Mouse (Mus musculus) MEL (cell line): ENCODE results near the gene Dhrs3. TPM values are rescaled to one million over a fixed set of nuclear protein-coding genes. Genes with fewer than 3 reads are reported as not detected.

Experiments
- DNase-seq: peaks from one replicate; pipeline ENCODE4 v3.0.0; 2011; ENCODE audit warnings: low read depth, low spot score
- H3K27ac ChIP-seq: 2 replicates; pipeline ENCODE4 v1.5.1; 2012; ENCODE audit warnings: low read depth, mild to moderate bottlenecking, control low read depth, low read length, moderate library complexity; ENCODE audit not compliant: control insufficient read depth
- H3K27me3 ChIP-seq, 2 experiments: fragments of 150-350 bp in 1 of 2; sonication (generic) in 1 of 2; 2 replicates each; pipeline ENCODE4 v1.6.1; 2012; ENCODE audit warnings: low read length in 2 of 2, mild to moderate bottlenecking in 2 of 2, improper control_type of control experiment in 1 of 2, moderate library complexity in 1 of 2; ENCODE audit not compliant: insufficient read depth in 2 of 2, control insufficient read depth in 1 of 2
- H3K36me3 ChIP-seq, 2 experiments: 2 replicates each; pipeline ENCODE4 v1.6.1; 2012 to 2014; ENCODE audit warnings: low read length in 2 of 2, improper control_type of control experiment in 1 of 2, inconsistent platforms in 1 of 2, mild to moderate bottlenecking in 1 of 2; ENCODE audit not compliant: insufficient read depth in 2 of 2, control insufficient read depth in 1 of 2
- H3K4me1 ChIP-seq, 2 experiments: fragments of 150-350 bp in 1 of 2; sonication (generic) in 1 of 2; 2 replicates each; pipeline ENCODE4 v1.6.1; 2012; ENCODE audit warnings: low read length in 2 of 2, improper control_type of control experiment in 1 of 2, mild to moderate bottlenecking in 1 of 2; ENCODE audit not compliant: insufficient read depth in 2 of 2, control insufficient read depth in 1 of 2
- H3K4me3 ChIP-seq, 2 experiments: fragments of 150-350 bp in 1 of 2; sonication (generic) in 1 of 2; 2 replicates each; pipeline ENCODE4 v1.5.1; 2012; ENCODE audit warnings: low read depth in 2 of 2, low read length in 2 of 2, mild to moderate bottlenecking in 2 of 2, moderate library complexity in 2 of 2, control low read depth in 1 of 2, improper control_type of control experiment in 1 of 2; ENCODE audit not compliant: control insufficient read depth in 1 of 2, insufficient read depth in 1 of 2
- H3K79me2 ChIP-seq: 2 replicates; pipeline ENCODE4 v1.6.1; 2012; ENCODE audit warnings: mild to moderate bottlenecking, low read length, moderate library complexity; ENCODE audit not compliant: control insufficient read depth, poor library complexity, insufficient read depth
- H3K9ac ChIP-seq: 2 replicates; pipeline ENCODE4 v1.6.1; 2012; ENCODE audit warnings: low read depth, mild to moderate bottlenecking, control low read depth, low read length, moderate library complexity; ENCODE audit not compliant: control insufficient read depth, poor library complexity, severe bottlenecking
- H3K9me3 ChIP-seq: fragments of 150-350 bp; sonication (generic); replicated peaks from 2 replicates; pipeline ENCODE4 v1.6.1; 2012; ENCODE audit warnings: mild to moderate bottlenecking, low read length, improper control_type of control experiment, moderate library complexity; ENCODE audit not compliant: insufficient read depth
- CHD2 ChIP-seq: IDR thresholded peaks from 2 replicates; pipeline ENCODE4 v1.6.1; 2011; ENCODE audit warnings: low read length, improper control_type of control experiment
- EP300 ChIP-seq, 2 experiments: IDR thresholded peaks; 2 replicates each; pipeline ENCODE4 v1.6.1; 2011; ENCODE audit warnings: improper control_type of control experiment in 2 of 2, low read length in 2 of 2, low read depth in 1 of 2, mild to moderate bottlenecking in 1 of 2
- GABPA ChIP-seq: IDR thresholded peaks from 2 replicates; pipeline ENCODE4 v1.6.1; 2012; ENCODE audit warnings: low read depth, mild to moderate bottlenecking, inconsistent platforms, low read length, improper control_type of control experiment, moderate library complexity
- GATA1 ChIP-seq: IDR thresholded peaks from 2 replicates; pipeline ENCODE4 v1.6.1; 2011; ENCODE audit warnings: low read depth, low read length, improper control_type of control experiment
- JUND ChIP-seq: IDR thresholded peaks from 2 replicates; pipeline ENCODE4 v1.6.1; 2011; ENCODE audit warnings: low read depth, mild to moderate bottlenecking, improper control_type of control experiment, low read length
- MYC ChIP-seq: IDR thresholded peaks from 2 replicates; pipeline ENCODE4 v1.6.1; 2011; ENCODE audit warnings: low read depth, mild to moderate bottlenecking, low read length, improper control_type of control experiment, moderate library complexity
- RCOR1 ChIP-seq: IDR thresholded peaks from 2 replicates; pipeline ENCODE4 v1.6.1; 2012; ENCODE audit warnings: low read depth, mild to moderate bottlenecking, inconsistent platforms, low read length, improper control_type of control experiment
- TCF12 ChIP-seq: IDR thresholded peaks from 2 replicates; pipeline ENCODE4 v1.6.1; 2014; ENCODE audit warnings: low read depth, mild to moderate bottlenecking, inconsistent platforms, low read length, improper control_type of control experiment, moderate library complexity
- UBTF ChIP-seq: IDR thresholded peaks from 2 replicates; pipeline ENCODE4 v1.6.1; 2012; ENCODE audit warnings: low read depth, mild to moderate bottlenecking, inconsistent platforms, low read length, improper control_type of control experiment, moderate library complexity, borderline replicate concordance; ENCODE audit not compliant: insufficient read depth
- USF2 ChIP-seq, 2 experiments: IDR thresholded peaks; 2 replicates each; pipeline ENCODE4 v1.6.1; 2011 to 2012; ENCODE audit warnings: improper control_type of control experiment in 2 of 2, low read length in 2 of 2, borderline replicate concordance in 1 of 2, inconsistent platforms in 1 of 2, low read depth in 1 of 2, mild to moderate bottlenecking in 1 of 2; ENCODE audit not compliant: insufficient read depth in 1 of 2
- ZKSCAN1 ChIP-seq: IDR thresholded peaks from 2 replicates; pipeline ENCODE4 v1.6.1; 2012; ENCODE audit warnings: low read depth, mild to moderate bottlenecking, inconsistent platforms, low read length, improper control_type of control experiment, moderate library complexity
- polyA plus RNA-seq, 2 experiments: library from polyadenylated mRNA; stranded (reverse) in 1 of 2; unstranded in 1 of 2; fragments of >175 nt in 1 of 2; fragments of >200 nt in 1 of 2; gene quantifications; 2 replicates each; pipeline versions ENCODE4 v1.2.1 to v1.2.4; 2012; ENCODE audit warnings: low replicate concordance in 2 of 2, low read depth in 1 of 2; ENCODE audit not compliant: insufficient read length in 2 of 2, insufficient read depth in 1 of 2, missing spikeins in 1 of 2
- total RNA-seq: library from RNA; depleted of rRNA; stranded (reverse); fragments of 300-350 nt; gene quantifications from 2 replicates; pipeline ENCODE4 v1.2.3, GENCODE M21; 2012

Dhrs3 gene
- total and polyA plus RNA-seq, 3 experiments = 0.89 to 2.2 TPM; not detected in 1

GRCm38 (mm10) chr4:144953421-144953820, 60.8 kb downstream of the Dhrs3 start (continued):
- no peak for TF ChIP-seq GABPA
- TF ChIP-seq, all 39 proteins: peak for 0

GRCm38 (mm10) chr4:144955863-144956262, 63.2 kb downstream of the Dhrs3 start:
- Histone ChIP-seq H3K27ac (no peak overlapping the region), H3K27me3 (no peaks in the 10 kb centered on the region), H3K9ac (no peak overlapping the region), H3K4me1 (peaks cover 6 to 7% of the 10 kb centered on the region in 2 experiments; a peak in 3 of 4 replicates), H3K79me2 (no peaks in the 10 kb centered on the region), H3K4me3 (no peak overlapping the region), H3K36me3 (peaks cover 0 to 8% of the 10 kb centered on the region in 2 experiments; a peak in 2 of 4 replicates), H3K9me3 (no peaks in the 10 kb centered on the region)
- TF ChIP-seq RCOR1 = no peak
- no peak for TF ChIP-seq ZKSCAN1
- TF ChIP-seq MYC = no peak
- TF ChIP-seq UBTF = no peak
- TF ChIP-seq JUND = no peak
- DNase-seq = peak; percentile 36

- peaks cover 0 to 8% of the 10 kb centered on the region in 2 experiments; a peak in 2 of 4 replicates for H3K36me3 ChIP-seq
- H3K4me1 ChIP-seq = peaks cover 6 to 7% of the 10 kb centered on the region in 2 experiments; a peak in 3 of 4 replicates
- H3K9me3 ChIP-seq = no peaks in the 10 kb centered on the region
These were observed 63.7 kb downstream of the Dhrs3 start for GRCm38 (mm10) chr4:144956293-144956692.

GRCm38 (mm10) chr4:144957186-144957585, 64.6 kb downstream of the Dhrs3 start:
- H3K36me3 ChIP-seq = peaks cover 0 to 8% of the 10 kb centered on the region in 2 experiments; a peak in 2 of 4 replicates
- H3K27me3 ChIP-seq = no peaks in the 10 kb centered on the region
- H3K9ac ChIP-seq = no peak overlapping the region
- no peak overlapping the region for H3K27ac ChIP-seq
- peaks cover 6 to 7% of the 10 kb centered on the region in 2 experiments; a peak in 3 of 4 replicates for H3K4me1 ChIP-seq
- H3K9me3 ChIP-seq = no peaks in the 10 kb centered on the region
- DNase-seq = no peak
- H3K79me2 ChIP-seq = no peaks in the 10 kb centered on the region
- no peak overlapping the region for H3K4me3 ChIP-seq
- no peak for TF ChIP-seq CHD2

More at GRCm38 (mm10) chr4:144956293-144956692, 63.7 kb downstream of the Dhrs3 start:
- TF ChIP-seq USF2 (IDR thresholded peaks at IDR 0.05; ENCODE audit: borderline replicate concordance in 1 of 2, insufficient read depth in 1 of 2, low read depth in 1 of 2, low read length in 2 of 2) (no peak), GATA1 (peak; percentile 61), EP300 (IDR thresholded peaks at IDR 0.05; ENCODE audit: low read depth in 1 of 2, low read length in 2 of 2) (peak; percentile 61 to 68), ZKSCAN1 (no peak), TCF12 (peak; percentile 43; the same call in 1 of the 2 replicates)
- H3K79me2 ChIP-seq = no peaks in the 10 kb centered on the region
- H3K27me3 ChIP-seq = no peaks in the 10 kb centered on the region
- no peak overlapping the region for H3K27ac ChIP-seq
- DNase-seq = peak; percentile 19
- H3K4me3 ChIP-seq = no peak overlapping the region
- H3K9ac ChIP-seq = no peak overlapping the region
